Mouse (Mus musculus): ENCODE results near the gene Ppid. TPM values are rescaled to one million over a fixed set of nuclear protein-coding genes. Genes with fewer than 3 reads are reported as not detected.

The Ppid gene
- 99.8 and 119 TPM in 2 replicates for polyA plus RNA-seq (2015; fragmentation: Nextera tagmentation; extraction: Ambion mirVana)

- Histone ChIP-seq H3K4me3 (ENCODE audit: low read length) (peak within 1 kb of the TSS; percentile 94), H3K4me2 (ENCODE audit: low read depth, low read length) (peak within 1 kb of the TSS; percentile 80), H3K27ac (ENCODE audit: low read length) (peak within 1 kb of the TSS; percentile 90), H3K36me3 (ENCODE audit: control insufficient read depth, insufficient read depth) (peaks cover 15% of the 10 kb centered on the region; the same call in 1 of the 2 replicates), H3K4me1 (ENCODE audit: control insufficient read depth, insufficient read depth, low read length) (peaks cover 18% of the 10 kb centered on the region), H3K9me3 (replicated peaks; ENCODE audit: control insufficient read depth, low read length) (no peaks in the 10 kb centered on the region), H3K9ac (ENCODE audit: low read length) (peak within 1 kb of the TSS; percentile 95), H3K27me3 (ENCODE audit: control insufficient read depth, insufficient read depth, low read length) (no peaks in the 10 kb centered on the region)
- peak; percentile 86 for ATAC-seq (replicated peaks; ENCODE audit: extremely low read depth, insufficient read depth, low FRiP score)
- 2% methylated on average over 63 of the region's 63 CpGs for WGBS
Measured at GRCm38 (mm10) chr3:79590863-79591792, at the start of gene Ppid. TSS of gene Ppid (plus strand) at chr3:79591342.

- H3K27me3 ChIP-seq (ENCODE audit: control insufficient read depth, insufficient read depth, low read length), result no peaks in the 10 kb centered on the region
- no peak overlapping the region for H3K4me2 ChIP-seq (ENCODE audit: low read depth, low read length)
- H3K4me1 ChIP-seq (ENCODE audit: control insufficient read depth, insufficient read depth, low read length), result peaks cover 12% of the 10 kb centered on the region
- H3K9ac ChIP-seq (ENCODE audit: low read length), result no peak overlapping the region
- WGBS, result 21% methylated on average over 6 of the region's 6 CpGs
- no peaks in the 10 kb centered on the region for H3K9me3 ChIP-seq (replicated peaks; ENCODE audit: control insufficient read depth, low read length)
- ATAC-seq (replicated peaks; ENCODE audit: extremely low read depth, insufficient read depth, low FRiP score), result peak; percentile 77
- H3K27ac ChIP-seq (ENCODE audit: low read length), result no peak overlapping the region
- H3K4me3 ChIP-seq (ENCODE audit: low read length), result no peak overlapping the region
- no peaks in the 10 kb centered on the region for H3K36me3 ChIP-seq (ENCODE audit: control insufficient read depth, insufficient read depth)
Measured at GRCm38 (mm10) chr3:79542585-79542984, 48.6 kb upstream of the Ppid start.

GRCm38 (mm10) chr3:79548681-79549437, 42.3 kb upstream of the Ppid start:
- Histone ChIP-seq H3K9ac (ENCODE audit: low read length) (no peak overlapping the region), H3K36me3 (ENCODE audit: control insufficient read depth, insufficient read depth) (no peaks in the 10 kb centered on the region), H3K27ac (ENCODE audit: low read length) (no peak overlapping the region), H3K4me1 (ENCODE audit: control insufficient read depth, insufficient read depth, low read length) (no peaks in the 10 kb centered on the region), H3K4me3 (ENCODE audit: low read length) (no peak overlapping the region), H3K27me3 (ENCODE audit: control insufficient read depth, insufficient read depth, low read length) (no peaks in the 10 kb centered on the region), H3K4me2 (ENCODE audit: low read depth, low read length) (no peak overlapping the region), H3K9me3 (replicated peaks; ENCODE audit: control insufficient read depth, low read length) (no peaks in the 10 kb centered on the region)
- ATAC-seq (replicated peaks; ENCODE audit: extremely low read depth, insufficient read depth, low FRiP score), result no peak
- WGBS, result 59% methylated on average over 17 of the region's 17 CpGs

GRCm38 (mm10) chr3:79549751-79550393, 41.3 kb upstream of the Ppid start:
- H3K4me1 ChIP-seq (ENCODE audit: control insufficient read depth, insufficient read depth, low read length), result no peaks in the 10 kb centered on the region
- 90% methylated on average over 8 of the region's 8 CpGs for WGBS
- no peaks in the 10 kb centered on the region for H3K9me3 ChIP-seq (replicated peaks; ENCODE audit: control insufficient read depth, low read length)

GRCm38 (mm10) chr3:79551826-79552552, 39.2 kb upstream of the Ppid start:
- Histone ChIP-seq H3K4me1 (ENCODE audit: control insufficient read depth, insufficient read depth, low read length) (no peaks in the 10 kb centered on the region), H3K9me3 (replicated peaks; ENCODE audit: control insufficient read depth, low read length) (no peaks in the 10 kb centered on the region), H3K27me3 (ENCODE audit: control insufficient read depth, insufficient read depth, low read length) (no peaks in the 10 kb centered on the region), H3K27ac (ENCODE audit: low read length) (no peak overlapping the region), H3K9ac (ENCODE audit: low read length) (no peak overlapping the region), H3K4me2 (ENCODE audit: low read depth, low read length) (no peak overlapping the region), H3K36me3 (ENCODE audit: control insufficient read depth, insufficient read depth) (no peaks in the 10 kb centered on the region), H3K4me3 (ENCODE audit: low read length) (no peak overlapping the region)
- no peak for ATAC-seq (replicated peaks; ENCODE audit: extremely low read depth, insufficient read depth, low FRiP score)
- WGBS, result 78% methylated on average over 10 of the region's 10 CpGs

More at GRCm38 (mm10) chr3:79549751-79550393, 41.3 kb upstream of the Ppid start:
- Histone ChIP-seq H3K36me3 (ENCODE audit: control insufficient read depth, insufficient read depth) (no peaks in the 10 kb centered on the region), H3K27me3 (ENCODE audit: control insufficient read depth, insufficient read depth, low read length) (no peaks in the 10 kb centered on the region), H3K4me2 (ENCODE audit: low read depth, low read length) (no peak overlapping the region), H3K9ac (ENCODE audit: low read length) (no peak overlapping the region), H3K4me3 (ENCODE audit: low read length) (no peak overlapping the region), H3K27ac (ENCODE audit: low read length) (no peak overlapping the region)
- ATAC-seq (replicated peaks; ENCODE audit: extremely low read depth, insufficient read depth, low FRiP score), result no peak

GRCm38 (mm10) chr3:79553779-79554178, 37.4 kb upstream of the Ppid start:
- Histone ChIP-seq H3K4me2 (ENCODE audit: low read depth, low read length) (no peak overlapping the region), H3K27me3 (ENCODE audit: control insufficient read depth, insufficient read depth, low read length) (no peaks in the 10 kb centered on the region), H3K9me3 (replicated peaks; ENCODE audit: control insufficient read depth, low read length) (no peaks in the 10 kb centered on the region), H3K9ac (ENCODE audit: low read length) (no peak overlapping the region), H3K27ac (ENCODE audit: low read length) (no peak overlapping the region), H3K4me3 (ENCODE audit: low read length) (no peak overlapping the region), H3K36me3 (ENCODE audit: control insufficient read depth, insufficient read depth) (no peaks in the 10 kb centered on the region), H3K4me1 (ENCODE audit: control insufficient read depth, insufficient read depth, low read length) (0 out of 2 replicates have a peak, but pooled peaks cover 3% of the 10 kb centered on the region)
- 88% methylated on average over 3 of the region's 3 CpGs for WGBS
- ATAC-seq (replicated peaks; ENCODE audit: extremely low read depth, insufficient read depth, low FRiP score), result no peak

GRCm38 (mm10) chr3:79555061-79555460, 36.1 kb upstream of the Ppid start:
- no peak overlapping the region for H3K4me3 ChIP-seq (ENCODE audit: low read length)
- no peaks in the 10 kb centered on the region for H3K9me3 ChIP-seq (replicated peaks; ENCODE audit: control insufficient read depth, low read length)
- WGBS, result 78% methylated on average over 6 of the region's 6 CpGs
- H3K4me2 ChIP-seq (ENCODE audit: low read depth, low read length), result no peak overlapping the region
- no peak overlapping the region for H3K27ac ChIP-seq (ENCODE audit: low read length)
- H3K9ac ChIP-seq (ENCODE audit: low read length), result no peak overlapping the region
- no peaks in the 10 kb centered on the region for H3K36me3 ChIP-seq (ENCODE audit: control insufficient read depth, insufficient read depth)
- peaks cover 11% of the 10 kb centered on the region for H3K4me1 ChIP-seq (ENCODE audit: control insufficient read depth, insufficient read depth, low read length)
- no peak for ATAC-seq (replicated peaks; ENCODE audit: extremely low read depth, insufficient read depth, low FRiP score)
- H3K27me3 ChIP-seq (ENCODE audit: control insufficient read depth, insufficient read depth, low read length), result no peaks in the 10 kb centered on the region

- Histone ChIP-seq H3K9ac (ENCODE audit: low read length) (no peak overlapping the region), H3K36me3 (ENCODE audit: control insufficient read depth, insufficient read depth) (no peaks in the 10 kb centered on the region), H3K9me3 (replicated peaks; ENCODE audit: control insufficient read depth, low read length) (no peaks in the 10 kb centered on the region), H3K4me3 (ENCODE audit: low read length) (no peak overlapping the region), H3K27ac (ENCODE audit: low read length) (peak overlapping the region; percentile 48), H3K27me3 (ENCODE audit: control insufficient read depth, insufficient read depth, low read length) (no peaks in the 10 kb centered on the region), H3K4me1 (ENCODE audit: control insufficient read depth, insufficient read depth, low read length) (peaks cover 11% of the 10 kb centered on the region), H3K4me2 (ENCODE audit: low read depth, low read length) (no peak overlapping the region)
- peak; percentile 52; the same call in 1 of the 2 replicates for ATAC-seq (replicated peaks; ENCODE audit: extremely low read depth, insufficient read depth, low FRiP score)
- 60% methylated on average over 9 of the region's 9 CpGs for WGBS
Measured at GRCm38 (mm10) chr3:79559021-79559772, 31.9 kb upstream of the Ppid start.

Data from heart, embryonic 16.5 days (tissue).